Mouse (Mus musculus) hindbrain, embryonic 14.5 days (tissue): ENCODE results near the gene Qrsl1. TPM values are rescaled to one million over a fixed set of nuclear protein-coding genes. Genes with fewer than 3 reads are reported as not detected.

Experiments used
- ATAC-seq: fragments of 200-750 bp; cut with Nextera tagmentation; 2 replicates; pipeline ENCODE4 v1.8.0; 2017; ENCODE audit warnings: moderate number of reproducible peaks, mild to moderate bottlenecking, moderate TSS enrichment, moderate library complexity; ENCODE audit not compliant: low FRiP score
- DNase-seq: peaks from one replicate; pipeline ENCODE4 v3.0.0-alpha.2; 2015; ENCODE audit warnings: low spot score
- H3K27ac ChIP-seq: fragments of 300-500 bp; sonication (generic); 2 replicates; pipeline ENCODE4 v1.5.1; 2014; ENCODE audit warnings: mild to moderate bottlenecking, moderate library complexity
- H3K27me3 ChIP-seq: fragments of 300-500 bp; sonication (generic); 2 replicates; pipeline ENCODE4 v1.6.1; 2014; ENCODE audit warnings: mild to moderate bottlenecking, low read length, mixed read lengths; ENCODE audit not compliant: control insufficient read depth, insufficient read depth
- H3K36me3 ChIP-seq: fragments of 300-500 bp; sonication (generic); replicated peaks from 2 replicates; pipeline ENCODE4 v1.6.1; 2014; ENCODE audit not compliant: control insufficient read depth, insufficient read depth
- H3K4me1 ChIP-seq: fragments of 300-500 bp; sonication (generic); replicated peaks from 2 replicates; pipeline ENCODE4 v1.6.1; 2014; ENCODE audit warnings: antibody characterized with exemption, low read length, mixed read lengths; ENCODE audit not compliant: control insufficient read depth, insufficient read depth
- H3K4me2 ChIP-seq: fragments of 300-500 bp; sonication (generic); replicated peaks from 2 replicates; pipeline ENCODE4 v1.6.1; 2014; ENCODE audit warnings: mild to moderate bottlenecking, moderate library complexity
- H3K4me3 ChIP-seq: fragments of 300-500 bp; sonication (generic); replicated peaks from 2 replicates; pipeline ENCODE4 v1.5.1; 2014; ENCODE audit warnings: mild to moderate bottlenecking, low read length
- H3K9ac ChIP-seq: fragments of 300-500 bp; sonication (generic); 2 replicates; pipeline ENCODE4 v1.6.1; 2014
- H3K9me3 ChIP-seq: fragments of 300-500 bp; sonication (generic); 2 replicates; pipeline ENCODE4 v1.6.1; 2016; ENCODE audit warnings: low read length; ENCODE audit not compliant: control insufficient read depth
- WGBS: fragments of 180-500 bp; shearing (Covaris S2); extraction: QIAGEN DNeasy Blood & Tissue Kit; methylation state at CpG from one replicate; pipeline ENCODE4 v1.1.7; 2014; 5-methylcytosine and 5-hydroxymethylcytosine counted together
- polyA plus RNA-seq: library from polyadenylated mRNA; unstranded; fragments of >200 nt; fragmentation: Nextera tagmentation; extraction: Ambion mirVana; gene quantifications from 2 replicates; pipeline ENCODE4 v1.2.1, GENCODE M21; 2014

Gene Qrsl1
- polyA plus RNA-seq, 1 experiment from 2014 or later, result 24.7 TPM

DNA sequence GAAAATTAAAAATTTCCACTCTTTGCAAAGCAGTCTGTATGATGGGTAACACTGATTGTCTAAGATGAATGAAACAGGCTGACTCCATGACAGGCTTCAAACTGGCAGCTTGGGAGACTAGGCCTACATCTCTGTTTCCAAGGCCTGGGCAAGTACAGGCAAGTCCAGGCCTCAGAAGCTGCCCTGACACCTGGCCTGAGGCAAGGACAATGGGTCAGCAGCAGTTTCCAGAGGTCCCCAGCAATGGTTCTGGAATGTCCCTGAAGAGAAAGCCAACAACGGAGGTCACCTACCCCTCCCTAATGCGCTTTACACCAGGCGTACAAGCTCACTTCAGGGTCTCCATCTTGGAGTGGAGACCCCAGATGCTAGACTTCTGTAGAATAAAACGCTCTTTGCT lies 8.6 kb downstream of the Qrsl1 start:
- Histone ChIP-seq H3K36me3 (peaks cover 31% of the 10 kb centered on the region), H3K9ac (no peak overlapping the region), H3K27me3 (no peaks in the 10 kb centered on the region), H3K27ac (no peak overlapping the region), H3K9me3 (no peaks in the 10 kb centered on the region), H3K4me1 (no peaks in the 10 kb centered on the region), H3K4me3 (no peak overlapping the region), H3K4me2 (no peak overlapping the region)
- WGBS, result 93% methylated on average over 4 of the region's 4 CpGs
- DNase-seq, result no peak
- no peak for ATAC-seq

DNA sequence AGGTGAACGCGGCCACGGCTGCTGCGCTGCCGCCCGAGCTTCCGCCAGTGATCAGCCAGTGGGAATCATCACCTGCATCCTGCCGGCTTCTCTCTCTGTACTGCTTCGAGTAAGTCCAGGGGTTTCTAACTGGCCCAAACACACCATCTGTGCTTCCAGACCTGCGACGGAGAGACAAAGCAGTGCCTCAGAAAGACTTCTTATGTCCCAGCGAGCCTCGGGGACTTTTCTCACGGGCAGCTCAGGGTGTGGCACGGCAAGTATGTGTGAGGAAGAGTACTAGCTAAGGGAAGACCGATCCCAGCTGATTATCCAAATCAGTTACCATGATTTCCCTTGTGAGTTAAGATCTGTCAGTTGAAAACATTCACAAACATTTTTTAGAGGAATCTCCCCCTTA lies 12.6 kb downstream of the Qrsl1 start:
- H3K4me3 ChIP-seq, result no peak overlapping the region
- H3K27me3 ChIP-seq, result no peaks in the 10 kb centered on the region
- 91% methylated on average over 16 of the region's 16 CpGs for WGBS
- H3K4me1 ChIP-seq, result no peaks in the 10 kb centered on the region
- DNase-seq (no peak), ATAC-seq (no peak)
- H3K36me3 ChIP-seq, result peaks cover 52% of the 10 kb centered on the region
- H3K9ac ChIP-seq, result no peak overlapping the region
- H3K9me3 ChIP-seq, result no peaks in the 10 kb centered on the region
- no peak overlapping the region for H3K27ac ChIP-seq
- no peak overlapping the region for H3K4me2 ChIP-seq

DNA sequence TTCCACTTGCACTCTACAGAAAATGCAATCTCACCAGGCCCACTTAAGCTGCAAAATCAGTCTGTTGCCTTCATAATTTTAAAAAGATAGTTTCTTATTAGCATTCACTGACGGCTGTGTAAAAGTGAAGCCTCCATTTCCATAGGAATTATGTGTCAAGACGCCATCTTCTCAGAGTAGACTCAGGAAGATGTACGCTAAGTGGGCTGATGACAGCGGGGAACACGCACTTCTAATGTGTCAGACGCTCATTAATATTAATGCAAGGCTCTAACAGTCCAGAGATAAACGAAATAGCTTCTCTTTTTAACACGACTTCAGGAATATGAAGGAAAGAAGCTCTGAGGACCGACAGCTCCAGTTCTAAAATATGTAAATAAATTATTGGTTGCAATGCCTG lies 13.9 kb downstream of the Qrsl1 start:
- Histone ChIP-seq H3K4me1 (no peaks in the 10 kb centered on the region), H3K27ac (no peak overlapping the region), H3K4me3 (no peak overlapping the region), H3K4me2 (no peak overlapping the region), H3K9me3 (no peaks in the 10 kb centered on the region), H3K27me3 (no peaks in the 10 kb centered on the region), H3K9ac (no peak overlapping the region), H3K36me3 (peaks cover 45% of the 10 kb centered on the region)
- ATAC-seq (no peak), DNase-seq (no peak)
- WGBS, result 61% methylated on average over 9 of the region's 9 CpGs

DNA sequence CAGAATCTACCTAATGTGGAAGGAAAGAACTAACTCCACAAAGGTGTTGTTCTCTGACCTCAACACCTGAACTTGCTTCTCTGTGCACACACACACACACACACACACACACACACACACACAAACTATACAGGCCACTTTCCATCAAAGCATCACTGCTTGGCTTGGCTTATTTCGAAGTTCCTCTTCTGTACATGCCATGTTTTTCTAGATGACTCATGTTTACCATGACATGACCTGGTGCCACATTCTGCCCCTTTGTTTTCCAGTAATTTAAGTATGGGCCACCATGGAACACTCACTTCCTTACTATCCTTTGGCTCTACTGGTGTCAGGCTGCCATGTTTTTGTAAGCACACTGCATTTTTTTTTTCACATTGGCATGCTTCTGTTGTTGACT lies 30.1 kb downstream of the Qrsl1 start:
- Histone ChIP-seq H3K4me2 (no peak overlapping the region), H3K4me3 (no peak overlapping the region), H3K36me3 (peaks cover 8% of the 10 kb centered on the region), H3K4me1 (no peaks in the 10 kb centered on the region), H3K27me3 (no peaks in the 10 kb centered on the region), H3K9me3 (no peaks in the 10 kb centered on the region), H3K9ac (no peak overlapping the region), H3K27ac (no peak overlapping the region)
- no peak for ATAC-seq
- DNase-seq, result no peak
- 100% methylated on average over 1 of the region's 1 CpGs for WGBS

DNA sequence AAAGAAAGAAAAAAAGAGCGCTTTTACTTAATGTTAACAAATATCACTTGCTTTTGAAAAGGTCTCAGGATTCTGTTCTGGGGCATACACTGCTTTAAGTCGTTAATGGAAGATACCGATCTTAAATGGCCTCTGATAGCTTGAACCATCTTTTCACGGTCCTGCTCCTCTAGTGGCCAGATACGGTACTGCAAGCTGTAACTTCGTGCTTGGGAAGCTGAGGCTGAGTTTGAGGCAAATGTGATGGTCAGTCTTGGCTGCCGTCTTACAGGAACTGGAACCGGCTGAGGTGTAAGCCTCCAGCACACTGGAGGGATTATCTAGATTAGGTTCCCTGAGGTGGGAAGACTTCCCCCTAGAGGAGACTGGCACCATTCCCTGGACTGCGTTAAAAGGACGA lies 30.8 kb downstream of the Qrsl1 start:
- Histone ChIP-seq H3K4me3 (no peak overlapping the region), H3K9me3 (no peaks in the 10 kb centered on the region), H3K4me1 (no peaks in the 10 kb centered on the region), H3K9ac (no peak overlapping the region), H3K36me3 (peaks cover 1% of the 10 kb centered on the region; the same call in 1 of the 2 replicates), H3K27ac (no peak overlapping the region), H3K4me2 (no peak overlapping the region), H3K27me3 (no peaks in the 10 kb centered on the region)
- DNase-seq (peak; percentile 45), ATAC-seq (no peak)
- WGBS, result 70% methylated on average over 10 of the region's 10 CpGs

DNA sequence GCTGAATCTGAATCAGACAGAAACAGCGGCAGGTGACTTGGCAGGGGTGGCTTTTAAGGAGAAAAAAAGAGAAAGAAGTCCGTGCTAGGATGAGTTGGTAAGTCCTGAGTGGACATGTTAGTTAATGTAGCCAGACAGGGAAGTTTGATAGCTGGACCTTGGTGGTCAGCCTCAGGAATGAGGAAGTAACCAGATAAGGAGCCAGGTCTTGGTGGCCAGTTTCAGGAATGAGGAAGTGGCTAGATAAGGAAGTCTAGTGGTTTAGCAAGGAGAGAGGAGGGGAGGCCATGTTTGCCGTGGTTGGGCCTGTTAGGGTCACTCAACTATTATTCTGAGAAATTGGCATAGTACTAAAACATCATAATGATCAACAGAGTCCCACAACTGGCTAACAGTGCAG lies 45.2 kb downstream of the Qrsl1 start:
- ATAC-seq (no peak), DNase-seq (no peak)
- no peak overlapping the region for H3K4me3 ChIP-seq
- H3K27ac ChIP-seq, result no peak overlapping the region
- H3K4me2 ChIP-seq, result no peak overlapping the region
- no peaks in the 10 kb centered on the region for H3K4me1 ChIP-seq
- H3K36me3 ChIP-seq, result no peaks in the 10 kb centered on the region
- WGBS, result 91% methylated on average over 3 of the region's 3 CpGs
- no peaks in the 10 kb centered on the region for H3K27me3 ChIP-seq
- H3K9me3 ChIP-seq, result peaks cover 9% of the 10 kb centered on the region; the same call in 1 of the 2 replicates
- no peak overlapping the region for H3K9ac ChIP-seq

DNA sequence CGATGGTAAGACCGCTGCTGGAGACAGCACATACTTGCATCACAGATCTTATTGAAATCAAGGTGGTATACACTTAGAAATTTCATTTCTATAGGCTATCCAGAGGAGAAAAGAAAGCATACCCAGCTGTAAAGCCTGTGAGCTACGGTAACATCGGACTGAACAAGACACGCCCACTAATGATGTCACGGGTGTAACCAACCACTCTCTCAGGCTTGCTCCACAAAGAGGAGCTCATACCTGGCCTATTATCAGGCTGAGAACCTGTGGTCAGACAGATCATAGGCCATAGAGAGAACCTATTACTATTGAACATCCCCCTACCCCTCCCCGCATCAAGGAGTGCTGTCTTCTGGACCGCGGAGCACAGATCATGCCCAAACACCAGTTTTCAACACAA lies 45.6 kb downstream of the Qrsl1 start:
- 93% methylated on average over 9 of the region's 9 CpGs for WGBS
- Histone ChIP-seq H3K36me3 (no peaks in the 10 kb centered on the region), H3K4me1 (no peaks in the 10 kb centered on the region), H3K9me3 (peaks cover 9% of the 10 kb centered on the region; the same call in 1 of the 2 replicates), H3K4me3 (no peak overlapping the region), H3K27me3 (no peaks in the 10 kb centered on the region), H3K4me2 (no peak overlapping the region), H3K9ac (no peak overlapping the region), H3K27ac (no peak overlapping the region)
- DNase-seq (no peak), ATAC-seq (no peak)

DNA sequence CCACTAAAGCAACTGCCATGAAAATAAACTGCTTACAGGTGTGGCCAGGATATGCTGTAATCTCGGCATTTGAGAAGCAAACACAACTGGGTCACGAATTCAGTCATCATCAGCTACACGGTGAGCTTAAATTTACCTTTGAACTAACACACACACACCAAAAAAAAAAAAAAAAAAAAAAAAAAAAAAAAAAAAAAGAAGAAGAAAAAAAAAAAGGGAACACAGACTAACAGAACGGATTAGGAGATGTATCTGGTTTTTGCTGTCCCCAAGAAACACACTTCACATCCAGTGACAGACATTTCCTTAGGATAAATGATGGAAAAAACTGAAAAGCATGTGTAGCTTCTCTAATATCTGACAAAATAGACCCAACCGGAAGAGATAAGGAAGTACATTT lies 49.6 kb downstream of the Qrsl1 start:
- DNase-seq (no peak), ATAC-seq (no peak)
- Histone ChIP-seq H3K9ac (no peak overlapping the region), H3K4me1 (no peaks in the 10 kb centered on the region), H3K36me3 (no peaks in the 10 kb centered on the region), H3K9me3 (peaks cover 9% of the 10 kb centered on the region; the same call in 1 of the 2 replicates), H3K27ac (no peak overlapping the region), H3K4me3 (no peak overlapping the region), H3K4me2 (no peak overlapping the region), H3K27me3 (no peaks in the 10 kb centered on the region)
- WGBS, result 90% methylated on average over 5 of the region's 5 CpGs

DNA sequence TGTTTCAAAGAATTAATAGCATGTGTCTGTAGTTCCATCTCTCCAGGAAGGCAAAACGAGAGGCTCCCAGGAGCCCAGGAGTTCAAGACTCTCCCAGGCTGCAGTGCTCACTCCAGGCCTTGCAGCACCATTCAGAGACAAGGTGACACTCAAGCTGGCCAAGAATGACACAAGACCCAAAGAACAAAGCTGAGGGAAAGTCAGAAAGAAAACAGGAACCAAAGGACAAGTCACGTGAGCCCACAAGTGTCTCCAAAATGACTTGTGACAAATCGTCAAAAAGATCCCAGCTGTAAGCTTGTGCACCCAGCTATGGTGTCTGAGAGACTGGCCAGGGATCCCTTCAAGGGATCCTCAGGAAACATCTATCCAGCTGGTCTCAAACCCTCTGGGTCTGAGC lies 52.1 kb downstream of the Qrsl1 start:
- Histone ChIP-seq H3K4me1 (no peaks in the 10 kb centered on the region), H3K9ac (no peak overlapping the region), H3K36me3 (no peaks in the 10 kb centered on the region), H3K4me3 (no peak overlapping the region), H3K27ac (no peak overlapping the region), H3K4me2 (no peak overlapping the region), H3K9me3 (peaks cover 9% of the 10 kb centered on the region; the same call in 1 of the 2 replicates), H3K27me3 (no peaks in the 10 kb centered on the region)
- 83% methylated on average over 3 of the region's 3 CpGs for WGBS
- ATAC-seq (no peak), DNase-seq (no peak)

DNA sequence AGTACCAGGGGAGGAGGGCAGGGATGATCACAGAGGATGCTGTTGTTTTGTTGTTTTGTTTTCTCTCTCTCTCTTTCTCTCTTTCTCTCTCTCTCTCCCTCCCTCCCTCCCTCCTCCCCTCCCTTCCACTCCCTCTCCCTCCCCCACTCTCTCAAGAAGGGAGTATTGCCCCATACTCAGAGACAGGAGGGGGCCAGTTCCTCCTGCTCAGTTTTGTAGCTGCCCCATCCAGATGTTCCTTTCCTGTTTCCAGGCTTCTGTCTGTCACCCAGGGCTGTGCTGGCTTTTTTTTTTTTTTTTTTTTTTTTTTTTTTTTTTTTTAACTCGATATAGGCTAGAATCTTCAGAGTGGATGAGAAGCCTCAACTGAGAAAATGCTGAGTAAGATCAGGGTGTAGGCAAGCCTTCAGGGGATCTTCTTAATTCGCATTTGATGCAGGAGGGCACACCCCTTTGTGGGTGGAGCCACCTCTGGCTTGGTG lies 55.4 kb downstream of the Qrsl1 start:
- Histone ChIP-seq H3K4me3 (no peak overlapping the region), H3K9ac (no peak overlapping the region), H3K27me3 (no peaks in the 10 kb centered on the region), H3K36me3 (no peaks in the 10 kb centered on the region), H3K4me1 (no peaks in the 10 kb centered on the region), H3K4me2 (no peak overlapping the region), H3K9me3 (no peaks in the 10 kb centered on the region), H3K27ac (no peak overlapping the region)
- no peak for DNase-seq
- WGBS, result 77% methylated on average over 2 of the region's 2 CpGs
- ATAC-seq, result no peak
